Mouse (Mus musculus) lung, embryonic 14.5 days (tissue): ENCODE data around the gene Ccdc183. TPM values are rescaled to one million over a fixed set of nuclear protein-coding genes. Genes with fewer than 3 reads are reported as not detected.

ENCODE experiments used
- ATAC-seq: fragments of 200-750 bp; cut with Nextera tagmentation; 2 replicates; pipeline ENCODE4 v1.8.0; 2017; ENCODE audit warnings: mild to moderate bottlenecking, moderate TSS enrichment, moderate library complexity; ENCODE audit not compliant: insufficient read depth
- DNase-seq: peaks from one replicate; pipeline ENCODE4 v3.0.0-alpha.2; 2015
- H3K27ac ChIP-seq: fragments of 300-500 bp; sonication (generic); 2 replicates; pipeline ENCODE4 v1.5.1; 2014; ENCODE audit warnings: low read depth, mild to moderate bottlenecking, moderate library complexity
- H3K27me3 ChIP-seq: fragments of 300-500 bp; sonication (generic); 2 replicates; pipeline ENCODE4 v1.6.1; 2014; ENCODE audit warnings: low read length, control low read depth; ENCODE audit not compliant: insufficient read depth
- H3K36me3 ChIP-seq: fragments of 300-500 bp; sonication (generic); 2 replicates; pipeline ENCODE4 v1.6.1; 2014; ENCODE audit warnings: control low read depth; ENCODE audit not compliant: insufficient read depth
- H3K4me1 ChIP-seq: fragments of 300-500 bp; sonication (generic); 2 replicates; pipeline ENCODE4 v1.6.1; 2014; ENCODE audit warnings: antibody characterized with exemption, control low read depth; ENCODE audit not compliant: insufficient read depth
- H3K4me2 ChIP-seq: fragments of 300-500 bp; sonication (generic); 2 replicates; pipeline ENCODE4 v1.6.1; 2014; ENCODE audit warnings: mild to moderate bottlenecking
- H3K4me3 ChIP-seq: fragments of 300-500 bp; sonication (generic); 2 replicates; pipeline ENCODE4 v1.5.1; 2014; ENCODE audit warnings: low read depth, low read length
- H3K9ac ChIP-seq: fragments of 300-500 bp; sonication (generic); 2 replicates; pipeline ENCODE4 v1.6.1; 2014
- H3K9me3 ChIP-seq: fragments of 300-500 bp; sonication (generic); 2 replicates; pipeline ENCODE4 v1.6.1; 2016; ENCODE audit warnings: low read depth, low read length, control low read depth
- CTCF ChIP-seq: IDR thresholded peaks from 2 replicates; pipeline ENCODE4 v1.5.1; 2016; ENCODE audit warnings: antibody characterized with exemption, low read depth
- WGBS: fragments of 180-500 bp; shearing (Covaris S2); extraction: QIAGEN DNeasy Blood & Tissue Kit; methylation state at CpG from one replicate; pipeline ENCODE4 v1.1.7; 2014; 5-methylcytosine and 5-hydroxymethylcytosine counted together
- polyA plus RNA-seq: library from polyadenylated mRNA; unstranded; fragments of >200 nt; fragmentation: Nextera tagmentation; extraction: Ambion mirVana; gene quantifications from 2 replicates; pipeline ENCODE4 v1.2.1, GENCODE M21; 2014

Ccdc183 gene
- polyA plus RNA-seq, 1 experiment from 2014 or later = 0.28 TPM

DNA sequence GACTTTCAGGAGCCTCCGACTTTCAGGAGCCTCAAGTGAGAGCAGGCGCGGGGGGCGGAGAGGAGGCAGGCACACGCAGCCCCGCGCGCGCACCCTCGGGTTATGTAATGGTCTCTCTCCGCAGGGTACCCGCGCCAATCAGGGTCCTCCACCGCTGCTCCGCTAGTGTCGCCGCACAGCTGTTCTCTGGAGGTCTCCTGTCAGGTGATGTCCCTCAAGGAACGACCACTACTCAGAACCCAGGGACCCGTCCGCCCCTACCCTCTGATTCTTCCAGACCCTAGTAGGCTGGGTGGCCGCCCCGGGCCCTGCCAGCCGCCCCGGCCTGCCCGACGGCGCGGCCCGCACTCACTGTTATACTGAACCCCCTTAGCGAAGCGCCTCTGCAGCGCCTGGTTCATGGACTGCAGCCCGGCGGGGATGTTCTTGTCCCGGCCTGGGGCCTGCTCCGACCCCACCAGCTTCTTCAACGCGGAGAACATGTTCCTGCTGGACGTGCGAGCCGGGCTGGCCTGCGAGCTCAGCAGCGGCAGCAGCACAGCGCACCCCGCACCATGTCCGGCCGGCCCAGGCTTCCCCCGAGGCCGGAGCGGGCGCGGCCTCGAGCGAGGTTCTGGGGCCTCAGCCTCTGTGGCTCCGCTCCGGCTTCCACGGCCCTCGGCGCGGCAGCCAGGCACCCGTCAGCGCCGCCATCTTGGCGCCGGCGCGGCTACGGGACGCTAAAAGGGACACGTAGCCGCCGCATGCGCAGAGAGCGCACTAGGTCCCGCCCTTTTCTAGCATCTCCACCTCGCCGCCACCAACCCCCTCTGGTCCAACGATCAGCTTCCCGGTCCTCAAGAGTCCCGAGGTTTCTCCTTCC is 9.5 kb downstream of the Ccdc183 start, which contains the start of gene Rabl6:
Gene Rabl6, minus strand, starts transcription at position 761 of the 862 bp plus-strand sequence.
- peak within 1 kb of the TSS; percentile 96 for H3K27ac ChIP-seq
- no peaks in the 10 kb centered on the region for H3K9me3 ChIP-seq
- TF ChIP-seq CTCF = no peak
- DNase-seq (peak; percentile 96), ATAC-seq (peak; percentile 91)
- H3K36me3 ChIP-seq = peaks cover 6% of the 10 kb centered on the region
- peak within 1 kb of the TSS; percentile 77 for H3K4me2 ChIP-seq
- H3K4me3 ChIP-seq = peak within 1 kb of the TSS; percentile 100
- H3K4me1 ChIP-seq = peaks cover 13% of the 10 kb centered on the region
- no peaks in the 10 kb centered on the region for H3K27me3 ChIP-seq
- under 1% methylated on average over 80 of the region's 80 CpGs for WGBS
- H3K9ac ChIP-seq = peak within 1 kb of the TSS; percentile 98

DNA sequence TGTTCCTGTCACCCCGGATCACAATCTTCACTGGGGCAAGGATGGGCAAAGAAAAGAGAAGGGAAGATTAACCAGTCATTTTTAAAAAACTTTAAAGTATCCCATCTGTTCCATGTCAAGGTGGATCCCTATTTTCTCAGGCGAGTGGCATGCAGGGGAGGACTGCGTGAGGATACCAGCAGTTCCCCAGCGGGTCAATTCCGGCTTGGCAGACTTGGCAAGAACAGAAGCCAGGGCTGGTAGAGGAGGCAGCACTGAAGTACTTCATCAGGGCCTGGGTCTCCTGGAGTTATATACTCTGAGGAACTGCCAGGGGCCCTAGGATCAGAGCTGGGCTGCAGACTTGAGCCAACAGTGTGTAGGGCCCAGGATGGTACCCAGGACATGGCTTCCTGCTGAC is 15.0 kb downstream of the Ccdc183 start:
- H3K27me3 ChIP-seq = no peaks in the 10 kb centered on the region
- peaks cover 7% of the 10 kb centered on the region for H3K4me1 ChIP-seq
- no peaks in the 10 kb centered on the region for H3K9me3 ChIP-seq
- 95% methylated on average over 5 of the region's 5 CpGs for WGBS
- no peak for TF ChIP-seq CTCF
- no peak overlapping the region for H3K4me2 ChIP-seq
- ATAC-seq = no peak
- DNase-seq = no peak
- H3K27ac ChIP-seq = no peak overlapping the region
- no peak overlapping the region for H3K4me3 ChIP-seq
- no peak overlapping the region for H3K9ac ChIP-seq
- H3K36me3 ChIP-seq = peaks cover 60% of the 10 kb centered on the region

DNA sequence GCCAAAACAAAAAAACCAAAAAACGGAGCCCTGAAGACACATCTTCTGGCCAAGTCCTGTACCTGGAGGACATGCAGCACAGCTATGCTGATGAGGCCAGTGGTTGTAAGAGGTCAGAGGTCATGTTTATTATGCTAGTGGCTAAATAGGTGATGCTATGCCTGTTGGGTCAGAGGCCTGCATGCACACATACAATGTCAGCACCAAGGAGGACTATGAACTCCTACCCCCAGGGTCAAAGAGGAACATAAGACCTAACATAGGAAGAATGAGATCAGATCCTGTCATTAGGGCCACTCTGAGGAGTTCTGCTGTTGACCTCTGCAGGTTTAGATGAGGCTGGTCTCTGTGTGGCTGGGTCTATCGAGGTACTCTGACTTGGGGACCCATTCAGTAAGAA is 17.4 kb downstream of the Ccdc183 start:
- WGBS = 73% methylated on average over 2 of the region's 2 CpGs

DNA sequence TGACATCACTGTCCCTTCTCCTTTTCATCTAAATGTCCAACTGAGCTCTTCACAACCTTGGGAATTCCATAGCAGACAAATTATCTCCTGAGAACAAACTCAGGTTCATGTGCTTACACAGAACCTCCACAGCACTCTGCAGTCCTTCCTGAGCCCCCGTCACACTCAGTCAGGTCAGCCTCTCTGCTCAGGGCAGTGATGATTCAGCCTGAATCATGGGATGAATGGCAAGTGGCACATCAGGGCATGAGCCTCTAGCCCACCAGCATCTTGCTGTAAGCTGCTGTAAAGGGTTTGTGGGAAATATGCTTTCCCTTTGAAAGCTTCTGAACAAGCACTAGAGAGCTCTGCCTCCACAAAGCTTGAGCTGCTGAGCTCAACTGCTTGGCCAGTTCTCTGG is 18.7 kb downstream of the Ccdc183 start:
- DNase-seq (no peak), ATAC-seq (no peak)
- TF ChIP-seq CTCF = no peak
- Histone ChIP-seq H3K9me3 (no peaks in the 10 kb centered on the region), H3K27ac (no peak overlapping the region), H3K4me1 (no peaks in the 10 kb centered on the region), H3K9ac (no peak overlapping the region), H3K4me3 (no peak overlapping the region), H3K27me3 (no peaks in the 10 kb centered on the region), H3K36me3 (peaks cover 86% of the 10 kb centered on the region), H3K4me2 (no peak overlapping the region)
- 81% methylated on average over 1 of the region's 1 CpGs for WGBS

More for the DNA sequence above, 17.4 kb downstream of the Ccdc183 start:
- no peak for TF ChIP-seq CTCF
- Histone ChIP-seq H3K4me3 (no peak overlapping the region), H3K36me3 (peaks cover 85% of the 10 kb centered on the region), H3K27ac (no peak overlapping the region), H3K4me1 (no peaks in the 10 kb centered on the region), H3K9me3 (no peaks in the 10 kb centered on the region), H3K4me2 (no peak overlapping the region), H3K9ac (no peak overlapping the region), H3K27me3 (no peaks in the 10 kb centered on the region)
- DNase-seq = no peak
- ATAC-seq = no peak

DNA sequence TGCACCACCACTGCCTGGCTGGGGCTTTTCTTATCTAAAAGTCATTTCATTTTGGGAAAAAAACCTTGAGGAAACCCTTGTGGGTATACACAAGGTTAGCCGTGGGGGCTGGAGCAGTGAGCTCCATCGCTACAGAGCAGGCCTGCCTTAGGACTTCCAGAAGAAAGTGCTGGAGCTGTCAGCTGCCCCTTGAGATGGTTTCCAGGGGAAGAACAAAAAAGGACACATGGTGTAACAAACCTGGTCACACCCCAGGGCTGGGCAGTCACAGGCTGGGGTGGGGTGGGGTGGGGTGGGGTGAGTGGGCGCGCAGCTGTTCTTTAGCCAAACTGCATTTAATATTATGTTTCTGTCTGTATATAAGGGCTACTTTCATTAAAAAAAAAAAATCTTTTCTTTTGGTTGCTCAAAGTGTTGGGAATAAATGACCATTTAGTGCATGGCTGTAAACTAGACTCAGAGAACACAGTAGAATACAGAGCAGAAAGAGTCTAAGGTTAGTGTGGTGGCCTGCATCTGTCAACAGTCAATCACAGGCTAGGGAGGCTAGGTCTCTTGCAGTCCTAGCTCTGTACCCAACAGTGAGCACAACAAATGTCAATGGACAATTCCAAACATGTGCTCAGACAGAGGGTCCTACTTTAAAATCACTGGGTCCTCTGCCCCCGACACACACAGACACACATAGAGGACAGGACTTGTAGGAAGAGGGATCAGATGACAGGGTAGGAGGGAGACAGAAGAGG is 20.5 kb downstream of the Ccdc183 start:
- ATAC-seq (no peak), DNase-seq (no peak)
- no peak overlapping the region for H3K9ac ChIP-seq
- no peaks in the 10 kb centered on the region for H3K27me3 ChIP-seq
- no peak overlapping the region for H3K4me2 ChIP-seq
- no peak overlapping the region for H3K27ac ChIP-seq
- H3K36me3 ChIP-seq = peaks cover 95% of the 10 kb centered on the region
- H3K9me3 ChIP-seq = no peaks in the 10 kb centered on the region
- no peaks in the 10 kb centered on the region for H3K4me1 ChIP-seq
- no peak overlapping the region for H3K4me3 ChIP-seq
- no peak for TF ChIP-seq CTCF
- 93% methylated on average over 5 of the region's 5 CpGs for WGBS

DNA sequence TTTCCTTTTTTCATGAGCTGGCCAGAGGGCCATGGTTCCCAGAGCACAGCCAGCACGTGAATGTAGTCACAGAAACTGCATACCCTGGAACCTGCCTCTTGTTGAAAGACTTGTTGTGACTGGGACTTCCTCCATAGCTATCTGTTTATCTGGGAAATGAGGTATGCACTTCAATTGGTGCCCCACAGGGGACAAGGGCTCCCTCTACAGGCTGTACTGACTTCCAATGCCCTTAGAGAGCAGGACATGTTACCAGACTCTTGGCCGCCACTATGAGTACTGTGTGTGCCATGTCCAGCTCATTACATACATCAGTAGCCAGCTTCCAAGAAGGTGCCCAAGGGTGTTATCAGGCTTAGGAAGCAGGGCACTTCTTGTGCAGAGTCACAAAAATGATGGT is 25.6 kb downstream of the Ccdc183 start:
- H3K4me2 ChIP-seq = no peak overlapping the region
- H3K27ac ChIP-seq = no peak overlapping the region
- peak; percentile 28 for DNase-seq
- peak; percentile 40; the same call in 1 of the 2 replicates for TF ChIP-seq CTCF
- H3K9ac ChIP-seq = no peak overlapping the region
- no peak overlapping the region for H3K4me3 ChIP-seq
- ATAC-seq = no peak
- peaks cover 91% of the 10 kb centered on the region for H3K36me3 ChIP-seq
- H3K4me1 ChIP-seq = no peaks in the 10 kb centered on the region
- no peaks in the 10 kb centered on the region for H3K27me3 ChIP-seq
- 77% methylated on average over 2 of the region's 2 CpGs for WGBS
- no peaks in the 10 kb centered on the region for H3K9me3 ChIP-seq
